Mouse (Mus musculus): ENCODE results near the gene Fmod.

The Fmod gene

DNA sequence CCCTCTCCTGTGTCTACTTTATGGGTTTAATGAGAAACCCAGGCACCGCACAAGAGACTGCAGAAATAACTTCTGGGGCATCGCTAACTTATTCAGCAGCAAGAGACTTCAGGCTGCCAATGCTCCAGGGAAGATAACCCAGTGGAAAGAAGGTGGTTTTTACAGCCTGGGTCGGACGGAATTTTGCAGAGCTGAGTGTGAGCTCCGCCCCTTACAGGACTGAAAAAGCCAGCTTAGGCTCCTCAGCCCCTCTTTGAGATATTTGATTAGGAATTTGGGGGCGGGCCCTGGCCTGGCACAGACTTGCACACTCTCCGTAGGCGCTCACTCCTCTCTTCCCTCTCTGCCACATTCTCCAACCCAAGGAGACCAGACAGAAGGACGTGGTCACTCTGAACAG, at the start of gene Fmod:
TSS of gene Fmod (plus strand) at position 83 of the 400 bp plus-strand sequence.
- DNase-seq = no peak

GRCm38 (mm10) chr1:133988845-133989244, 48.2 kb upstream of the Fmod start:
- DNase-seq = no peak

DNA sequence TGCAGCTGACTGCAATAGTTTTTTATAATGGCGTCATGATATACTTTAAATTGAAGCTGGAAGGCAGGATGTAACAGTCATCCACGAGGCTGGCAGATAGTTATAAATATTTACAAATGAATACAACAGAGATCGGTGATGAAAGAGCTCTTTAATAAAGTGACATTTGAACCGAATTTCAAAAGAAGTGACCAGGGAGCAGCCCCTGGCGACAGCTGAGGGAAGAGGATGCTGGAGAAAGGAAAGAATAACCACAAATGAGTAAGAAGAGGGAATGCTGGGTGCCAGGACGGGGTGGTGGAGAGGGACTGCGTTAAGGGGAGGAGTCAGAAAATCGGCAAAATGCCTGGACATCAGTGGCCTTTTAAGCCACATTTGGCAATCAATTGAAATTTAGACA, 45.8 kb upstream of the Fmod start:
- no peak for DNase-seq

DNA sequence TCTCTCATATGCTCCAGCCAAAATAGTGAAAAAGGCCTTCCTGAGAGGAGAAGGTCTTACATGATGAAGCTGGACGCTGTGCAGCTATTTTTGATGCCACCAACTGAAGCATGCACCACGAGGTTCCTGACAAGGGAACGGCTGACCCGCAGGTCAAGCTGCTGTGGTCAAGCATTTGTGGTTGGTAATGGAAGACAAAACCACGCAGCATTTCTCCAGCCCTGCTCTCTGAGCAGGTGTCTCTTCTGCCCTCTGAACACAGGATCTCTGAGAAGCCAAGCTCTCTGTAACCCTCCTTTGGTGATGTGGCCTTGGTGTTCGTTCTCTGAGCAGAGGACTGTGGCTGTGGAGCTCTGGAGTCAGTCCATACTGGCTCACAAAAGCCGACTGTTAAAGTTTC, 31.6 kb upstream of the Fmod start:
- no peak for DNase-seq

GRCm38 (mm10) chr1:134006105-134006764, 30.8 kb upstream of the Fmod start:
- DNase-seq = no peak

DNA sequence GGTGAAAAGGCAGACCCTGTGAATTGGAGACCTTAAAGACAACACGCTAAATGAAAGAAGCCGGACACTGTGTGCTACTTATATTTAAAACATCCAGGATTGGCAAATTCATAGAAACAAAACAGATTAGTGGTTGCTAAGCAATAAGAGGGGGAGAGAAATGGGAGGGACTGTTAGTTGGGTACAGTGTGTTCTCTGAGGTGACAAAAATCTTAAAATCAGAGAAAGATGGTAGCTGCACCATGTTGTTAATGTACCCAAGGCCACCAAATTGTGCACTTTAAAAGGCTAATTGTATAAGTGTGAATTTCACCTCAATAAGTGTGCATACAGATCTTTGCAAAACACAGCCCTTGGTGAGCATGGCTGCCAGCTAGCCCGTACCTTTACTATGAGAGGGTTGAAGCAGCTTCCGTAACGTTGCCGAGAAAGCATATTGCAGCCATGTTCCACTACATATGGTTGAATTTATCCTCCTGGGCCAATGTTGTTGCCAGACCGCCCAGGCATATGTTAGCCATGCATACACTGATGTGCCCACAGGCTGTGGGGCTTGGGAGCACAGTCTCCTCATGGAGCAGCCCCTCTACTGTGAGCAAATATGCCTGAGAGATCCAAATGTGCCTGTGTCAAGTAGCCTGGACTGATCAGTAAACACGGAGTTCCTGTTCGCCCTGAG, 12.6 kb upstream of the Fmod start:
- no peak for DNase-seq

DNA sequence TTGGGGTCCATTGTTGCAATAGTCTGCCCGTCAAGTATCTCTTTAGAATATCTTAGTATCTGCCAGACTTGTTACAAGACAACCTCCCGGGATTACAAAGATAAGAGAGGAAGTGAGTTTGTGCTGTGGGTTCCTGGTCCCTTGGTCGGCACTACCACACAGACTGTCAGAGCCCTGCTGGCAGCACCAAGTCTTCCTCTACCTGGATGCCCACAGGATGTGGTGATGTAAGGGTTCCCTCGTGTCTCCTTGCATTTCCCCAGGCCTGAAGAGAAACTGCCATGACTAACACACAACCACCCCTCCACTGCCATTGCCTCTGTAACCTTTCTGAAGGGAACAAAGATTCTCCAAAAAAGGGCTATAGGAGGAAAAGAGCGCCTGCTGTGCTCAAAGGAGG, 11.1 kb upstream of the Fmod start:
- DNase-seq = no peak

- DNase-seq = no peak
These were observed 10.3 kb upstream of the Fmod start for GRCm38 (mm10) chr1:134026741-134027140.

DNA sequence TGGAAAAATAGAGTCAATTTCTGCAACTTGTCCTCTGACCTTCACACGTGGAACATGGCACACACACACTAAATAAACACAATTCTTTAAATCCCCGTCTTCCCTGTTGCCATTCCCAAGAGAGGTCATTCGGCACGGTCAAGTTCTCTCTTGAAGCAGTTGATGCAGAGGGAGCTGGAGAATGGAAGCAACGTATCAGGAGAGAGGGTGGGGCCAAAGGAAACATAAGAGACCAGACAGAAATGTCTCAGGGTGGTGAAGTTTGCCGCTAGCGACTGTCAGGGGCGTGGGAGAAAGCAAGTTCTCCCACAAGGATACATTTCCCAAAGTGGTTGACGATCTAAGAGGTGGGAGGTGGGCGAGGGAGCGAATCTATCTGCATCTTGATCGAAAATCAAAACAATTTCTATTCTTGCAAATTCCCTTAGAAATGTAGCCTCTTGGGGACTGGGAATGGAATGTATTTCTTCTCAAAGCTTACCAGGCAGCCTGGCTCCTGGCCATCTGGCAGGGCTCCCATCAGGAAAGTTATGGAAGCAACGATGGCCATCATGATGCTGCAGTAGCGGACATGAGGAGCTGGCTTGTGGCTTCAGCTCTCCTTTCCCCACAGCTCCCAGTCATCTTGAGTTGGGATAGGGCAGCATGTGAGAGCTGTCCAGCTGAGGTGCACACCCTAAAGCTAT, 8.8 kb upstream of the Fmod start:
- DNase-seq = no peak

DNA sequence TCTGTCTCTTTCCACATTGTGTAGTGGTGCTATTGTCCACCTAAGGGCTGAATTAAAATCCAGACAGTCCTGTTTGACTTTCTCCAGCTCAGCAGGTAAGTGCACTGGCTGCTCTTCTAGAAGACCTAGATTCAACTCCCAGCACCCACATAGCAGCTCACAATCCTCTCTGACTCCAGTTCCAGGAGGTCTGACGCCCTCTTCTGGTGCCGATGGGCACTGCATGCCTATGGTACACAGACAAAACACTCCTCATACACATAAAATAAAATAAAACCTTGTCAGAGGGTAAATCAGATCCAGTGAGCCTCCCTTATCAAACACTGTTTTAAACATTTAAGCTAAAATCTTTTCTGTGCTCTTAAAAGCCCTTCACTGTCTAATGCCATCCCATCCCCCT, 562 bp upstream of the Fmod start:
- DNase-seq = peak; percentile 14 to 15

DNA sequence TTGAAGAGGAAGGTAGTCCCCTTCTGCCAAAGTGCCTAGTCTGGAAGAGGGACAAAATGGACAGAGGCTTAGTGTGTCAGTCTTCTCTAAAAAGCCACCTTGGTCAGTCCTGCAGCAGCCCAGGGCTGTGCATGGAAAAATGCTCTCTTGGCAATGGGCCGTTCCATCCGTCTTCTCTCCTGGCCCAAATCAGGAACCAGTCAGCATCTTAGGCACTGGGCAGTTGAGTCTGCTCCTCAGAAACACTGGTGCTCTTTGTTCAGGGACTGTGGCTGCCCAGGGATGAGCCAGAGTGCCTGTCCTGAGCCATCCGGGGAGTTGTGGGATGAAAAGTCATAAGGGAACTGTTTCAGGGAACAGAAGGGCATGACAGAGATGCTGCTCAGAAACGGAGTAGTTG, 1.3 kb downstream of the Fmod start:
- DNase-seq = no peak

DNA sequence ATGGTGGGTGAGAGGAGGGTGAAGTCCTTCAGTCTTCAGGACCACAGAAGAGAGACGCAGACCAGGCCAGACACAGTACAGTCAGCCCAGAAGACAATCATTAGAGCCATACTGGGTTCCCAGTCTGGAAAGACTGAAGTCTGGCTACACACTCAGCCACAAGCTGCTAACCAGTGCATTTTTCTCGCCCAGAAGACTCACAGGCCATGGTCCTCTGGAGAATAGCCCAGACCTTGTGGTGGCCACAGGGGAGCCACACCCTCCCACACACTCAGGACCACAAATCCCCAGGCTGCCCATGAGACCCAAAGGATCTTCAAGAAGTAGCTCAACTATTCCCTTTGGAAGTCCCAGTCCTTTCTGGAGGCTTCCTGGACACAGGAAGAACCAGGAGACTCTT, 2.3 kb downstream of the Fmod start:
- no peak for DNase-seq

GRCm38 (mm10) chr1:134041900-134042299, 4.8 kb downstream of the Fmod start:
- no peak for DNase-seq

DNA sequence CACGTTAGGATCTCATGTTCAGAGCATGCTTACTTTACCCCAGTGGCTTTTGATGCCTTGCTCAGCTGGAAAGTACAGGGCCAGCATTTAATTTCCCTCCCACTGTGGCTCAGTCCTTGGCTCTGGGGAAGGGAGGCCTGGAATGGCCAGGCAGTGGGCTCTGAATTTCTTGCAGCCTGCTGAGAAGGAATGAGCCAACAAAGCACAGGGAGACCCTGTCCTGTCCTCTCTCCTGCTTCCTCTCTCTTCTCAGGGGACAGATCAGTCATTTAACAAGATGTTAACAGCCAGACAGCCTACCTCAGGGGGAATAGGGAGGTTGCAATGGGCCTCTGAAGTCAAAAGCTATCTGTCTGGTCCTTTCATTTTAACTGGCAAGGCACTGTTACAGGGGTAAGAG, 5.3 kb downstream of the Fmod start:
- DNase-seq = no peak

- DNase-seq = no peak
These were observed 7.8 kb downstream of the Fmod start for GRCm38 (mm10) chr1:134044805-134045204.

GRCm38 (mm10) chr1:134045971-134046370, 8.9 kb downstream of the Fmod start:
- DNase-seq = peak; percentile 53 to 60

DNA sequence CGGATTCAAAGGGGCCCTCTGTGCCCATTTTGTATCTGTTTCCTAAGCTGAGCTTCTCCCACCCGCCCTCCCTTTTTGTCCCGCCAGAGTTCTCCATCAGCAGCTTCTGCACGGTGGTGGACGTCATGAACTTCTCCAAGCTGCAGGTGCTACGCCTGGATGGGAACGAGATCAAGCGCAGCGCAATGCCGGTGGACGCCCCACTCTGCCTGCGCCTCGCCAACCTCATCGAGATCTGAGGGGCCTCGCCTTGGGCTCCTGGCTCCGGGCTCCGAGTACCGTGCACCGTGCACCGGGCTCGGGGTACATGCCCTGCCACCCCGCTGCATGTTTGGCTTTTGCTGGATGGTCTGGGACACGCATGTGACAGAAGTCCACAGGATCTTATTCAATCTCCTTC, 9.3 kb downstream of the Fmod start:
- peak in 1 of 2 experiments; percentile 12 for DNase-seq

- no peak for DNase-seq
These were observed 10.4 kb downstream of the Fmod start for GRCm38 (mm10) chr1:134047431-134047830.

GRCm38 (mm10) chr1:134048759-134049158, 11.7 kb downstream of the Fmod start:
- peak; percentile 76 to 78 for DNase-seq

DNA sequence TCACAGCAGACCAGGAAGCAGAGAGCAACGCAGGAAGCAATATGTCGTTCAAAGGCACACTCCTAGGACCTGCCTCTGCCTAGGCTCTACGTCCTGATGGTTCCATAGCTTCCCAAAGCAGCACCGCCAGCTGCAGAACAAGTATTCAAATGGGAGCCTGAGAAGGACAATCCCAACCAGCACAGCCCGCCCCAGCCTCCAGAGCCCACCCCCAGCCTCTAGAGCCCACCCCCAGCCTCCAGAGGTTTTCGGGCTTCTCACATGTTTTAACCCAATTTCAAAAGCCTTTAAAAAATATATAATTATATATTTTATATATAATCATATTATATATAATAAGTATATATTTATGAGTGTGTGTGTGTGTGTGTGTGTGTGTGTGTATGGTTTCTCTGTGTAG, 12.5 kb downstream of the Fmod start:
- no peak for DNase-seq

GRCm38 (mm10) chr1:134053207-134053606, 16.2 kb downstream of the Fmod start:
- DNase-seq = peak; percentile 90 to 91

GRCm38 (mm10) chr1:134055058-134055457, 18.0 kb downstream of the Fmod start:
- DNase-seq = no peak

GRCm38 (mm10) chr1:134055666-134056245, 18.7 kb downstream of the Fmod start:
- no peak for DNase-seq

GRCm38 (mm10) chr1:134056285-134056684, 19.2 kb downstream of the Fmod start:
- no peak for DNase-seq
